Mouse (Mus musculus): ENCODE data around the gene Dtymk.
"Not testable (repeated sequence)": the region's sequence is repeated elsewhere in the genome, so short reads cannot be mapped to it uniquely, and the experiment has no call there.

The Dtymk gene

GRCm38 (mm10) chr1:93801741-93802238 lies at the start of gene Dtymk:
TSS of gene Dtymk (minus strand) at chr1:93801934.
- peak; percentile 79 to 83 for DNase-seq (ENCODE audit: low spot score in 2 of 2)

GRCm38 (mm10) chr1:93845766-93846366 lies 44.1 kb upstream of the Dtymk start:
- not testable (repeated sequence) for DNase-seq (ENCODE audit: low spot score in 2 of 2)

GRCm38 (mm10) chr1:93838569-93838968 lies 36.8 kb upstream of the Dtymk start:
- not testable (repeated sequence) for DNase-seq (ENCODE audit: low spot score in 2 of 2)

- no peak for DNase-seq (ENCODE audit: low spot score in 2 of 2)
These were observed 35.6 kb upstream of the Dtymk start for GRCm38 (mm10) chr1:93837335-93837734.

- DNase-seq (ENCODE audit: low spot score in 2 of 2), result no peak
These were observed 34.8 kb upstream of the Dtymk start for GRCm38 (mm10) chr1:93836532-93836913.

- no peak for DNase-seq (ENCODE audit: low spot score in 2 of 2)
These were observed 34.3 kb upstream of the Dtymk start for GRCm38 (mm10) chr1:93835876-93836531.

GRCm38 (mm10) chr1:93835211-93835610 lies 33.5 kb upstream of the Dtymk start:
- no peak for DNase-seq (ENCODE audit: low spot score in 2 of 2)

GRCm38 (mm10) chr1:93834671-93835150 lies 33.0 kb upstream of the Dtymk start:
- no peak for DNase-seq (ENCODE audit: low spot score in 2 of 2)

- not testable (repeated sequence) for DNase-seq (ENCODE audit: low spot score in 2 of 2)
These were observed 31.1 kb upstream of the Dtymk start for GRCm38 (mm10) chr1:93832754-93833360.

- DNase-seq (ENCODE audit: low spot score in 2 of 2), result no peak
These were observed 24.8 kb upstream of the Dtymk start for GRCm38 (mm10) chr1:93826540-93826835.

- no peak for DNase-seq (ENCODE audit: low spot score in 2 of 2)
These were observed 24.2 kb upstream of the Dtymk start for GRCm38 (mm10) chr1:93825771-93826539.

GRCm38 (mm10) chr1:93825105-93825674 lies 23.5 kb upstream of the Dtymk start:
- DNase-seq (ENCODE audit: low spot score in 2 of 2), result peak; percentile 93 to 95

GRCm38 (mm10) chr1:93824609-93825008 lies 22.9 kb upstream of the Dtymk start, which contains the start of gene D2hgdh:
TSS of gene D2hgdh (plus strand) at chr1:93824909.
- DNase-seq (ENCODE audit: low spot score in 2 of 2), result no peak

GRCm38 (mm10) chr1:93823796-93824495 lies 22.2 kb upstream of the Dtymk start:
- DNase-seq (ENCODE audit: low spot score in 2 of 2), result no peak

- no peak for DNase-seq (ENCODE audit: low spot score in 2 of 2)
These were observed 17.0 kb upstream of the Dtymk start for GRCm38 (mm10) chr1:93818722-93819121.

GRCm38 (mm10) chr1:93817823-93818532 lies 16.2 kb upstream of the Dtymk start:
- no peak for DNase-seq (ENCODE audit: low spot score in 2 of 2)

GRCm38 (mm10) chr1:93811495-93812039 lies 9.8 kb upstream of the Dtymk start:
- DNase-seq (ENCODE audit: low spot score in 2 of 2), result no peak

- DNase-seq (ENCODE audit: low spot score in 2 of 2), result no peak
These were observed 8.3 kb upstream of the Dtymk start for GRCm38 (mm10) chr1:93810011-93810410.

GRCm38 (mm10) chr1:93808871-93809270 lies 7.1 kb upstream of the Dtymk start:
- no peak for DNase-seq (ENCODE audit: low spot score in 2 of 2)

Measured in frontal cortex, postnatal 25 days (tissue).